Mouse (Mus musculus) embryonic facial prominence, embryonic 13.5 days (tissue): ENCODE data around the gene Cped1. TPM values are rescaled to one million over a fixed set of nuclear protein-coding genes. Genes with fewer than 3 reads are reported as not detected.
A peak's percentile ranks its signal among the peaks of the same experiment; 100 is the strongest.

Experiments used
- ATAC-seq: fragments of 200-750 bp; cut with Nextera tagmentation; 2 replicates; pipeline ENCODE4 v1.8.0; 2017; ENCODE audit warnings: low read depth; ENCODE audit not compliant: insufficient number of reproducible peaks, insufficient read depth, low FRiP score, low TSS enrichment
- H3K27ac ChIP-seq: fragments of 300-500 bp; sonication (generic); 2 replicates; pipeline ENCODE4 v1.5.1; 2015; ENCODE audit warnings: moderate library complexity, mild to moderate bottlenecking, inconsistent platforms
- H3K27me3 ChIP-seq: fragments of 300-500 bp; sonication (generic); 2 replicates; pipeline ENCODE4 v1.6.1; 2015; ENCODE audit warnings: mild to moderate bottlenecking, inconsistent platforms
- H3K36me3 ChIP-seq: fragments of 300-500 bp; sonication (generic); 2 replicates; pipeline ENCODE4 v1.6.1; 2015; ENCODE audit warnings: mild to moderate bottlenecking, inconsistent platforms
- H3K4me1 ChIP-seq: fragments of 300-500 bp; sonication (generic); 2 replicates; pipeline ENCODE4 v1.6.1; 2015; ENCODE audit warnings: inconsistent platforms
- H3K4me2 ChIP-seq: fragments of 300-500 bp; sonication (generic); 2 replicates; pipeline ENCODE4 v1.6.1; 2015; ENCODE audit warnings: moderate library complexity, mild to moderate bottlenecking, inconsistent platforms
- H3K4me3 ChIP-seq: fragments of 300-500 bp; sonication (generic); 2 replicates; pipeline ENCODE4 v1.5.1; 2015; ENCODE audit warnings: mild to moderate bottlenecking, inconsistent platforms
- H3K9ac ChIP-seq: fragments of 300-500 bp; sonication (generic); 2 replicates; pipeline ENCODE4 v1.6.1; 2015; ENCODE audit warnings: mild to moderate bottlenecking, inconsistent platforms
- H3K9me3 ChIP-seq: fragments of 300-500 bp; sonication (generic); 2 replicates; pipeline ENCODE4 v1.6.1; 2016; ENCODE audit warnings: inconsistent platforms
- WGBS: fragments of 180-500 bp; shearing (Covaris S2); methylation state at CpG from one replicate; pipeline ENCODE4 v1.1.7; 2015; ENCODE audit warnings: mixed read lengths; 5-methylcytosine and 5-hydroxymethylcytosine counted together
- polyA plus RNA-seq: library from polyadenylated mRNA; unstranded; fragments of >200 nt; fragmentation: Nextera tagmentation; extraction: Ambion mirVana; gene quantifications from 2 replicates; pipeline ENCODE4 v1.2.1, GENCODE M21; 2015

Gene Cped1
- polyA plus RNA-seq, 1 experiment from 2014 or later = 42.6 TPM

GRCm38 (mm10) chr6:21986660-21987331, 1.1 kb downstream of the Cped1 start:
- peak overlapping the region; percentile 83 for H3K4me2 ChIP-seq
- no peaks in the 10 kb centered on the region for H3K36me3 ChIP-seq
- no peaks in the 10 kb centered on the region for H3K9me3 ChIP-seq
- H3K4me3 ChIP-seq = peak overlapping the region; percentile 59
- H3K9ac ChIP-seq = peak overlapping the region; percentile 81
- WGBS = 5% methylated on average over 24 of the region's 24 CpGs
- peaks cover 6% of the 10 kb centered on the region for H3K4me1 ChIP-seq
- ATAC-seq = no peak
- no peaks in the 10 kb centered on the region for H3K27me3 ChIP-seq
- peak overlapping the region; percentile 89 for H3K27ac ChIP-seq

GRCm38 (mm10) chr6:21987554-21987953, 1.8 kb downstream of the Cped1 start:
- Histone ChIP-seq H3K36me3 (no peaks in the 10 kb centered on the region), H3K27me3 (no peaks in the 10 kb centered on the region), H3K27ac (peak overlapping the region; percentile 89), H3K9ac (peak overlapping the region; percentile 78), H3K9me3 (no peaks in the 10 kb centered on the region), H3K4me2 (peak overlapping the region; percentile 83), H3K4me1 (peaks cover 6% of the 10 kb centered on the region), H3K4me3 (peak overlapping the region; percentile 59)
- no peak for ATAC-seq
- 34% methylated on average over 2 of the region's 2 CpGs for WGBS

- WGBS = 48% methylated on average over 5 of the region's 5 CpGs
- no peak for ATAC-seq
Observed at GRCm38 (mm10) chr6:21988296-21988695, 2.6 kb downstream of the Cped1 start.

GRCm38 (mm10) chr6:21989081-21989480, 3.4 kb downstream of the Cped1 start:
- H3K27me3 ChIP-seq = no peaks in the 10 kb centered on the region
- peak overlapping the region; percentile 59 for H3K4me3 ChIP-seq
- no peaks in the 10 kb centered on the region for H3K36me3 ChIP-seq
- no peaks in the 10 kb centered on the region for H3K9me3 ChIP-seq
- peaks cover 6% of the 10 kb centered on the region for H3K4me1 ChIP-seq
- H3K9ac ChIP-seq = peak overlapping the region; percentile 58; the same call in 1 of the 2 replicates
- H3K4me2 ChIP-seq = peak overlapping the region; percentile 83
- WGBS = 21% methylated on average over 4 of the region's 4 CpGs
- ATAC-seq = no peak
- peak overlapping the region; percentile 86 for H3K27ac ChIP-seq

More at GRCm38 (mm10) chr6:21988296-21988695, 2.6 kb downstream of the Cped1 start:
- no peaks in the 10 kb centered on the region for H3K9me3 ChIP-seq
- H3K9ac ChIP-seq = peak overlapping the region; percentile 58
- H3K4me1 ChIP-seq = peaks cover 6% of the 10 kb centered on the region
- no peaks in the 10 kb centered on the region for H3K27me3 ChIP-seq
- peak overlapping the region; percentile 59 for H3K4me3 ChIP-seq
- H3K4me2 ChIP-seq = peak overlapping the region; percentile 83
- no peaks in the 10 kb centered on the region for H3K36me3 ChIP-seq
- H3K27ac ChIP-seq = peak overlapping the region; percentile 86

- Histone ChIP-seq H3K9ac (peak overlapping the region; percentile 58), H3K4me3 (peak overlapping the region; percentile 59), H3K36me3 (no peaks in the 10 kb centered on the region), H3K9me3 (no peaks in the 10 kb centered on the region), H3K27me3 (no peaks in the 10 kb centered on the region), H3K4me1 (peaks cover 6% of the 10 kb centered on the region), H3K27ac (peak overlapping the region; percentile 94), H3K4me2 (peak overlapping the region; percentile 83)
- 24% methylated on average over 9 of the region's 9 CpGs for WGBS
- no peak for ATAC-seq
Observed at GRCm38 (mm10) chr6:21990181-21991135, 4.7 kb downstream of the Cped1 start.

- Histone ChIP-seq H3K27me3 (no peaks in the 10 kb centered on the region), H3K4me3 (peak overlapping the region; percentile 59), H3K4me2 (peak overlapping the region; percentile 83), H3K4me1 (peaks cover 6% of the 10 kb centered on the region), H3K9me3 (no peaks in the 10 kb centered on the region), H3K36me3 (no peaks in the 10 kb centered on the region), H3K9ac (no peak overlapping the region), H3K27ac (peak overlapping the region; percentile 94)
- ATAC-seq = no peak
- WGBS = 29% methylated on average over 4 of the region's 4 CpGs
Observed at GRCm38 (mm10) chr6:21991151-21991550, 5.4 kb downstream of the Cped1 start.

- WGBS = 69% methylated on average over 2 of the region's 2 CpGs
- H3K9me3 ChIP-seq = no peaks in the 10 kb centered on the region
- H3K9ac ChIP-seq = no peak overlapping the region
- no peak overlapping the region for H3K4me2 ChIP-seq
- H3K27ac ChIP-seq = no peak overlapping the region
- H3K4me1 ChIP-seq = peaks cover 18% of the 10 kb centered on the region
- H3K36me3 ChIP-seq = no peaks in the 10 kb centered on the region
- ATAC-seq = no peak
- H3K4me3 ChIP-seq = no peak overlapping the region
- no peaks in the 10 kb centered on the region for H3K27me3 ChIP-seq
Observed at GRCm38 (mm10) chr6:21993070-21993469, 7.4 kb downstream of the Cped1 start.

- ATAC-seq = no peak
- 40% methylated on average over 4 of the region's 4 CpGs for WGBS
- Histone ChIP-seq H3K4me1 (peaks cover 45% of the 10 kb centered on the region), H3K9ac (no peak overlapping the region), H3K27me3 (no peaks in the 10 kb centered on the region), H3K4me3 (no peak overlapping the region), H3K27ac (0 out of 2 replicates have a peak overlapping the region, but pooled peaks have one; percentile 62), H3K9me3 (no peaks in the 10 kb centered on the region), H3K36me3 (no peaks in the 10 kb centered on the region), H3K4me2 (no peak overlapping the region)
Observed at GRCm38 (mm10) chr6:21998131-21998530, 12.4 kb downstream of the Cped1 start.

- H3K27me3 ChIP-seq = no peaks in the 10 kb centered on the region
- WGBS = 20% methylated on average over 11 of the region's 11 CpGs
- no peaks in the 10 kb centered on the region for H3K9me3 ChIP-seq
- peaks cover 52% of the 10 kb centered on the region for H3K4me1 ChIP-seq
- no peaks in the 10 kb centered on the region for H3K36me3 ChIP-seq
- H3K4me3 ChIP-seq = no peak overlapping the region
- peak overlapping the region; percentile 62 for H3K27ac ChIP-seq
- H3K4me2 ChIP-seq = peak overlapping the region; percentile 38
- no peak for ATAC-seq
- no peak overlapping the region for H3K9ac ChIP-seq
Observed at GRCm38 (mm10) chr6:21999025-21999424, 13.3 kb downstream of the Cped1 start.

- H3K4me1 ChIP-seq = peaks cover 52% of the 10 kb centered on the region
- no peaks in the 10 kb centered on the region for H3K9me3 ChIP-seq
- H3K4me3 ChIP-seq = no peak overlapping the region
- H3K9ac ChIP-seq = no peak overlapping the region
- no peak overlapping the region for H3K4me2 ChIP-seq
- H3K36me3 ChIP-seq = no peaks in the 10 kb centered on the region
- no peak for ATAC-seq
- H3K27ac ChIP-seq = no peak overlapping the region
- WGBS = 25% methylated on average over 6 of the region's 6 CpGs
- H3K27me3 ChIP-seq = no peaks in the 10 kb centered on the region
Observed at GRCm38 (mm10) chr6:22000086-22000485, 14.4 kb downstream of the Cped1 start.

GRCm38 (mm10) chr6:22000881-22001280, 15.2 kb downstream of the Cped1 start:
- Histone ChIP-seq H3K36me3 (no peaks in the 10 kb centered on the region), H3K27ac (no peak overlapping the region), H3K9ac (no peak overlapping the region), H3K4me1 (peaks cover 52% of the 10 kb centered on the region), H3K4me2 (no peak overlapping the region), H3K9me3 (no peaks in the 10 kb centered on the region), H3K27me3 (no peaks in the 10 kb centered on the region), H3K4me3 (no peak overlapping the region)
- no peak for ATAC-seq
- 77% methylated on average over 3 of the region's 3 CpGs for WGBS
